Mouse (Mus musculus) liver, embryonic 12.5 days (tissue): Measurements from ENCODE around the gene Tom1l2. TPM values are rescaled to one million over a fixed set of nuclear protein-coding genes. Genes with fewer than 3 reads are reported as not detected.

Experiments
- ATAC-seq: fragments of 200-750 bp; cut with Nextera tagmentation; 2 replicates; pipeline ENCODE4 v1.8.0; 2017; ENCODE audit warnings: moderate number of reproducible peaks, mild to moderate bottlenecking, moderate library complexity
- H3K27ac ChIP-seq: fragments of 300-500 bp; sonication (generic); 2 replicates; pipeline ENCODE4 v1.5.1; 2016; ENCODE audit warnings: mild to moderate bottlenecking
- H3K27me3 ChIP-seq: fragments of 300-500 bp; sonication (generic); replicated peaks from 2 replicates; pipeline ENCODE4 v1.6.1; 2016; ENCODE audit warnings: mild to moderate bottlenecking, moderate library complexity
- H3K36me3 ChIP-seq: fragments of 300-500 bp; sonication (generic); 2 replicates; pipeline ENCODE4 v1.6.1; 2016; ENCODE audit warnings: mild to moderate bottlenecking, moderate library complexity
- H3K4me1 ChIP-seq: fragments of 300-500 bp; sonication (generic); 2 replicates; pipeline ENCODE4 v1.6.1; 2016
- H3K4me2 ChIP-seq: fragments of 300-500 bp; sonication (generic); 2 replicates; pipeline ENCODE4 v1.6.1; 2016; ENCODE audit warnings: mild to moderate bottlenecking, moderate library complexity
- H3K4me3 ChIP-seq: fragments of 300-500 bp; sonication (generic); 2 replicates; pipeline ENCODE4 v1.5.1; 2016; ENCODE audit warnings: mild to moderate bottlenecking, moderate library complexity
- H3K9ac ChIP-seq: fragments of 300-500 bp; sonication (generic); 2 replicates; pipeline ENCODE4 v1.6.1; 2016; ENCODE audit warnings: mild to moderate bottlenecking, moderate library complexity
- H3K9me3 ChIP-seq: fragments of 300-500 bp; sonication (generic); replicated peaks from 2 replicates; pipeline ENCODE4 v1.6.1; 2016; ENCODE audit warnings: mild to moderate bottlenecking, moderate library complexity
- WGBS: fragments of 180-500 bp; shearing (Covaris S2); methylation state at CpG from one replicate; pipeline ENCODE4 v1.1.7; 2016; ENCODE audit not compliant: insufficient replicate concordance; 5-methylcytosine and 5-hydroxymethylcytosine counted together
- polyA plus RNA-seq: library from polyadenylated mRNA; unstranded; fragments of >200 nt; fragmentation: Nextera tagmentation; extraction: Ambion mirVana; gene quantifications from 2 replicates; pipeline ENCODE4 v1.2.1, GENCODE M21; 2016

The Tom1l2 gene
- polyA plus RNA-seq, 1 experiment from 2014 or later: 9.6 TPM

- Histone ChIP-seq H3K9me3 (no peaks in the 10 kb centered on the region), H3K4me3 (no peak overlapping the region), H3K27ac (no peak overlapping the region), H3K4me2 (no peak overlapping the region), H3K9ac (no peak overlapping the region), H3K4me1 (0 out of 2 replicates have a peak, but pooled peaks cover 17% of the 10 kb centered on the region), H3K36me3 (peaks cover 30% of the 10 kb centered on the region), H3K27me3 (no peaks in the 10 kb centered on the region)
- WGBS: 72% methylated on average over 11 of the region's 11 CpGs
- ATAC-seq: no peak
Observed at GRCm38 (mm10) chr11:60244503-60245143, 108.1 kb downstream of the Tom1l2 start.

- Histone ChIP-seq H3K36me3 (peaks cover 31% of the 10 kb centered on the region), H3K27me3 (no peaks in the 10 kb centered on the region), H3K9ac (no peak overlapping the region), H3K4me1 (peaks cover 6% of the 10 kb centered on the region), H3K4me3 (no peak overlapping the region), H3K27ac (no peak overlapping the region), H3K9me3 (no peaks in the 10 kb centered on the region), H3K4me2 (no peak overlapping the region)
- ATAC-seq: no peak
- WGBS: 80% methylated on average over 4 of the region's 4 CpGs
Observed at GRCm38 (mm10) chr11:60240509-60240908, 112.2 kb downstream of the Tom1l2 start.

GRCm38 (mm10) chr11:60235351-60235750 lies 117.4 kb downstream of the Tom1l2 start:
- WGBS: 76% methylated on average over 5 of the region's 5 CpGs
- H3K4me1 ChIP-seq: peaks cover 18% of the 10 kb centered on the region
- H3K4me2 ChIP-seq: no peak overlapping the region
- ATAC-seq: no peak
- no peaks in the 10 kb centered on the region for H3K27me3 ChIP-seq
- no peak overlapping the region for H3K27ac ChIP-seq
- no peaks in the 10 kb centered on the region for H3K9me3 ChIP-seq
- no peak overlapping the region for H3K4me3 ChIP-seq
- peaks cover 12% of the 10 kb centered on the region for H3K36me3 ChIP-seq
- no peak overlapping the region for H3K9ac ChIP-seq

- Histone ChIP-seq H3K36me3 (peaks cover 11% of the 10 kb centered on the region; the same call in 1 of the 2 replicates), H3K4me3 (no peak overlapping the region), H3K4me2 (no peak overlapping the region), H3K4me1 (peaks cover 26% of the 10 kb centered on the region), H3K27me3 (no peaks in the 10 kb centered on the region), H3K9me3 (no peaks in the 10 kb centered on the region), H3K9ac (no peak overlapping the region), H3K27ac (no peak overlapping the region)
- WGBS: 74% methylated on average over 8 of the region's 8 CpGs
- ATAC-seq: no peak
Observed at GRCm38 (mm10) chr11:60233235-60233634, 119.5 kb downstream of the Tom1l2 start.

GRCm38 (mm10) chr11:60232441-60233058 lies 120.2 kb downstream of the Tom1l2 start:
- Histone ChIP-seq H3K9me3 (no peaks in the 10 kb centered on the region), H3K27ac (no peak overlapping the region), H3K27me3 (no peaks in the 10 kb centered on the region), H3K4me1 (peaks cover 31% of the 10 kb centered on the region), H3K36me3 (peaks cover 11% of the 10 kb centered on the region; the same call in 1 of the 2 replicates), H3K4me2 (no peak overlapping the region), H3K9ac (no peak overlapping the region), H3K4me3 (no peak overlapping the region)
- no peak for ATAC-seq
- 75% methylated on average over 14 of the region's 14 CpGs for WGBS

- no peaks in the 10 kb centered on the region for H3K27me3 ChIP-seq
- H3K9me3 ChIP-seq: no peaks in the 10 kb centered on the region
- no peak for ATAC-seq
- H3K4me3 ChIP-seq: no peak overlapping the region
- no peak overlapping the region for H3K4me2 ChIP-seq
- peaks cover 11% of the 10 kb centered on the region; the same call in 1 of the 2 replicates for H3K36me3 ChIP-seq
- WGBS: 59% methylated on average over 4 of the region's 4 CpGs
- peaks cover 31% of the 10 kb centered on the region for H3K4me1 ChIP-seq
- H3K9ac ChIP-seq: no peak overlapping the region
- H3K27ac ChIP-seq: no peak overlapping the region
Observed at GRCm38 (mm10) chr11:60231951-60232350, 120.8 kb downstream of the Tom1l2 start.

GRCm38 (mm10) chr11:60231326-60231725 lies 121.4 kb downstream of the Tom1l2 start:
- WGBS: 86% methylated on average over 3 of the region's 3 CpGs
- H3K27me3 ChIP-seq: no peaks in the 10 kb centered on the region
- peaks cover 11% of the 10 kb centered on the region; the same call in 1 of the 2 replicates for H3K36me3 ChIP-seq
- no peak overlapping the region for H3K4me2 ChIP-seq
- H3K9me3 ChIP-seq: no peaks in the 10 kb centered on the region
- H3K4me1 ChIP-seq: peaks cover 31% of the 10 kb centered on the region
- no peak overlapping the region for H3K4me3 ChIP-seq
- ATAC-seq: no peak
- no peak overlapping the region for H3K27ac ChIP-seq
- H3K9ac ChIP-seq: no peak overlapping the region

- Histone ChIP-seq H3K4me1 (peaks cover 26% of the 10 kb centered on the region), H3K9ac (no peak overlapping the region), H3K27ac (no peak overlapping the region), H3K9me3 (no peaks in the 10 kb centered on the region), H3K36me3 (peaks cover 9% of the 10 kb centered on the region; the same call in 1 of the 2 replicates), H3K4me3 (no peak overlapping the region), H3K27me3 (no peaks in the 10 kb centered on the region), H3K4me2 (no peak overlapping the region)
- no peak for ATAC-seq
- WGBS: 74% methylated on average over 7 of the region's 7 CpGs
Observed at GRCm38 (mm10) chr11:60230512-60230911, 122.2 kb downstream of the Tom1l2 start.

- Histone ChIP-seq H3K4me1 (peaks cover 26% of the 10 kb centered on the region), H3K27ac (0 out of 2 replicates have a peak overlapping the region, but pooled peaks have one; percentile 28), H3K4me2 (no peak overlapping the region), H3K36me3 (0 out of 2 replicates have a peak, but pooled peaks cover 5% of the 10 kb centered on the region), H3K27me3 (no peaks in the 10 kb centered on the region), H3K9me3 (no peaks in the 10 kb centered on the region), H3K4me3 (no peak overlapping the region), H3K9ac (no peak overlapping the region)
- ATAC-seq: peak; percentile 35; the same call in 1 of the 2 replicates
- WGBS: 86% methylated on average over 13 of the region's 13 CpGs
Observed at GRCm38 (mm10) chr11:60229821-60230220, 122.9 kb downstream of the Tom1l2 start.

GRCm38 (mm10) chr11:60228525-60228924 lies 124.2 kb downstream of the Tom1l2 start:
- H3K27me3 ChIP-seq: no peaks in the 10 kb centered on the region
- no peak overlapping the region for H3K27ac ChIP-seq
- H3K4me2 ChIP-seq: no peak overlapping the region
- H3K4me3 ChIP-seq: no peak overlapping the region
- H3K9ac ChIP-seq: no peak overlapping the region
- WGBS: 45% methylated on average over 3 of the region's 3 CpGs
- H3K9me3 ChIP-seq: no peaks in the 10 kb centered on the region
- no peak for ATAC-seq
- H3K4me1 ChIP-seq: peaks cover 36% of the 10 kb centered on the region
- 0 out of 2 replicates have a peak, but pooled peaks cover 5% of the 10 kb centered on the region for H3K36me3 ChIP-seq

GRCm38 (mm10) chr11:60225874-60226273 lies 126.8 kb downstream of the Tom1l2 start:
- WGBS: 50% methylated on average over 1 of the region's 1 CpGs
- Histone ChIP-seq H3K4me2 (no peak overlapping the region), H3K9ac (no peak overlapping the region), H3K4me1 (peaks cover 56% of the 10 kb centered on the region), H3K27ac (no peak overlapping the region), H3K27me3 (no peaks in the 10 kb centered on the region), H3K9me3 (no peaks in the 10 kb centered on the region), H3K4me3 (no peak overlapping the region), H3K36me3 (0 out of 2 replicates have a peak, but pooled peaks cover 5% of the 10 kb centered on the region)
- ATAC-seq: no peak

GRCm38 (mm10) chr11:60224676-60225075 lies 128.0 kb downstream of the Tom1l2 start:
- H3K4me1 ChIP-seq: peaks cover 54% of the 10 kb centered on the region
- H3K4me3 ChIP-seq: no peak overlapping the region
- H3K36me3 ChIP-seq: no peaks in the 10 kb centered on the region
- 68% methylated on average over 4 of the region's 4 CpGs for WGBS
- H3K27ac ChIP-seq: no peak overlapping the region
- no peak for ATAC-seq
- H3K27me3 ChIP-seq: no peaks in the 10 kb centered on the region
- H3K4me2 ChIP-seq: no peak overlapping the region
- no peak overlapping the region for H3K9ac ChIP-seq
- H3K9me3 ChIP-seq: no peaks in the 10 kb centered on the region
